Mouse (Mus musculus): Measurements from ENCODE around the gene Tmem231. TPM values are rescaled to one million over a fixed set of nuclear protein-coding genes. Genes with fewer than 3 reads are reported as not detected.
A peak's percentile ranks its signal among the peaks of the same experiment; 100 is the strongest.

Gene Tmem231
- polyA plus RNA-seq, 1 experiment, result 1.9 TPM

GRCm38 (mm10) chr8:111912860-111913432, 20.7 kb downstream of the Tmem231 start:
- H3K9me3 ChIP-seq, result peaks cover 3% of the 10 kb centered on the region; the same call in 1 of the 2 replicates
- H3K4me3 ChIP-seq (replicated peaks), result no peak overlapping the region
- H3K27me3 ChIP-seq (replicated peaks), result peaks cover 63% of the 10 kb centered on the region
- H3K36me3 ChIP-seq (replicated peaks; ENCODE audit: low read length), result no peaks in the 10 kb centered on the region
- no peak for TF ChIP-seq GATA1 (IDR thresholded peaks at IDR 0.05; ENCODE audit: borderline replicate concordance, low read length)
- TF ChIP-seq FLI1 (IDR thresholded peaks at IDR 0.05; ENCODE audit: low read length), result no peak
- H3K4me1 ChIP-seq, result peaks cover 30% of the 10 kb centered on the region

GRCm38 (mm10) chr8:111911572-111911971, 22.1 kb downstream of the Tmem231 start:
- peaks cover 66% of the 10 kb centered on the region for H3K27me3 ChIP-seq (replicated peaks)
- TF ChIP-seq FLI1 (IDR thresholded peaks at IDR 0.05; ENCODE audit: low read length) (no peak), GATA1 (IDR thresholded peaks at IDR 0.05; ENCODE audit: borderline replicate concordance, low read length) (no peak)

GRCm38 (mm10) chr8:111909621-111910450, 23.8 kb downstream of the Tmem231 start, which contains the start of gene Chst5:
Chst5 (minus strand) TSS chr8:111910447.
- Histone ChIP-seq H3K36me3 (replicated peaks; ENCODE audit: low read length) (no peaks in the 10 kb centered on the region), H3K9me3 (no peaks in the 10 kb centered on the region), H3K27me3 (replicated peaks) (peaks cover 65% of the 10 kb centered on the region), H3K4me1 (peaks cover 23% of the 10 kb centered on the region), H3K4me3 (replicated peaks) (peak within 1 kb of the TSS; percentile 65)
- no peak for TF ChIP-seq GATA1 (IDR thresholded peaks at IDR 0.05; ENCODE audit: borderline replicate concordance, low read length)
- TF ChIP-seq FLI1 (IDR thresholded peaks at IDR 0.05; ENCODE audit: low read length), result no peak

More at GRCm38 (mm10) chr8:111911572-111911971, 22.1 kb downstream of the Tmem231 start:
- Histone ChIP-seq H3K36me3 (replicated peaks; ENCODE audit: low read length) (no peaks in the 10 kb centered on the region), H3K4me3 (replicated peaks) (no peak overlapping the region), H3K4me1 (peaks cover 30% of the 10 kb centered on the region), H3K9me3 (no peaks in the 10 kb centered on the region)

- Histone ChIP-seq H3K36me3 (replicated peaks; ENCODE audit: low read length) (no peaks in the 10 kb centered on the region), H3K4me3 (replicated peaks) (no peak overlapping the region), H3K9me3 (no peaks in the 10 kb centered on the region), H3K27me3 (replicated peaks) (peaks cover 64% of the 10 kb centered on the region), H3K4me1 (peaks cover 13% of the 10 kb centered on the region)
- TF ChIP-seq GATA1 (IDR thresholded peaks at IDR 0.05; ENCODE audit: borderline replicate concordance, low read length) (no peak), FLI1 (IDR thresholded peaks at IDR 0.05; ENCODE audit: low read length) (no peak)
Observed at GRCm38 (mm10) chr8:111905500-111906121, 28.1 kb downstream of the Tmem231 start.

- Histone ChIP-seq H3K9me3 (no peaks in the 10 kb centered on the region), H3K36me3 (replicated peaks; ENCODE audit: low read length) (no peaks in the 10 kb centered on the region), H3K4me1 (no peaks in the 10 kb centered on the region), H3K4me3 (replicated peaks) (no peak overlapping the region), H3K27me3 (replicated peaks) (peaks cover 44% of the 10 kb centered on the region)
- TF ChIP-seq FLI1 (IDR thresholded peaks at IDR 0.05; ENCODE audit: low read length) (no peak), GATA1 (IDR thresholded peaks at IDR 0.05; ENCODE audit: borderline replicate concordance, low read length) (no peak)
Observed at GRCm38 (mm10) chr8:111902080-111902479, 31.6 kb downstream of the Tmem231 start.

GRCm38 (mm10) chr8:111898586-111898985, 35.1 kb downstream of the Tmem231 start:
- Histone ChIP-seq H3K4me1 (0 out of 2 replicates have a peak, but pooled peaks cover 4% of the 10 kb centered on the region), H3K27me3 (replicated peaks) (peaks cover 40% of the 10 kb centered on the region), H3K4me3 (replicated peaks) (no peak overlapping the region), H3K9me3 (peaks cover 4% of the 10 kb centered on the region), H3K36me3 (replicated peaks; ENCODE audit: low read length) (no peaks in the 10 kb centered on the region)
- TF ChIP-seq FLI1 (IDR thresholded peaks at IDR 0.05; ENCODE audit: low read length) (no peak), GATA1 (IDR thresholded peaks at IDR 0.05; ENCODE audit: borderline replicate concordance, low read length) (no peak)

- Histone ChIP-seq H3K36me3 (replicated peaks; ENCODE audit: low read length) (no peaks in the 10 kb centered on the region), H3K4me1 (peaks cover 28% of the 10 kb centered on the region), H3K9me3 (peaks cover 17% of the 10 kb centered on the region), H3K27me3 (replicated peaks) (peaks cover 30% of the 10 kb centered on the region), H3K4me3 (replicated peaks) (no peak overlapping the region)
- TF ChIP-seq GATA1 (IDR thresholded peaks at IDR 0.05; ENCODE audit: borderline replicate concordance, low read length), result no peak
- TF ChIP-seq FLI1 (IDR thresholded peaks at IDR 0.05; ENCODE audit: low read length), result no peak
Observed at GRCm38 (mm10) chr8:111894955-111895354, 38.7 kb downstream of the Tmem231 start.

GRCm38 (mm10) chr8:111892615-111893014, 41.1 kb downstream of the Tmem231 start:
- Histone ChIP-seq H3K36me3 (replicated peaks; ENCODE audit: low read length) (peaks cover 3% of the 10 kb centered on the region), H3K27me3 (replicated peaks) (peaks cover 38% of the 10 kb centered on the region), H3K4me3 (replicated peaks) (no peak overlapping the region), H3K9me3 (peaks cover 33% of the 10 kb centered on the region), H3K4me1 (peaks cover 46% of the 10 kb centered on the region)
- no peak for TF ChIP-seq FLI1 (IDR thresholded peaks at IDR 0.05; ENCODE audit: low read length)
- no peak for TF ChIP-seq GATA1 (IDR thresholded peaks at IDR 0.05; ENCODE audit: borderline replicate concordance, low read length)

GRCm38 (mm10) chr8:111891983-111892382, 41.7 kb downstream of the Tmem231 start:
- Histone ChIP-seq H3K9me3 (peaks cover 33% of the 10 kb centered on the region), H3K4me1 (peaks cover 51% of the 10 kb centered on the region), H3K36me3 (replicated peaks; ENCODE audit: low read length) (peaks cover 3% of the 10 kb centered on the region), H3K27me3 (replicated peaks) (peaks cover 38% of the 10 kb centered on the region), H3K4me3 (replicated peaks) (peak overlapping the region; percentile 7)
- TF ChIP-seq GATA1 (IDR thresholded peaks at IDR 0.05; ENCODE audit: borderline replicate concordance, low read length), result no peak
- no peak for TF ChIP-seq FLI1 (IDR thresholded peaks at IDR 0.05; ENCODE audit: low read length)

Data from megakaryocyte, embryonic 14.5 days (primary cell).